Mouse (Mus musculus): ENCODE data around the gene Cryzl1.

Cryzl1 gene

GRCm38 (mm10) chr16:91688619-91689334, 40.0 kb downstream of the Cryzl1 start, which contains the start of gene Donson:
TSS of gene Donson (minus strand) at chr16:91688770.
- DNase-seq (ENCODE audit: low spot score) = peak; percentile 92

GRCm38 (mm10) chr16:91688023-91688618, 40.7 kb downstream of the Cryzl1 start:
- DNase-seq (ENCODE audit: low spot score) = no peak

DNA sequence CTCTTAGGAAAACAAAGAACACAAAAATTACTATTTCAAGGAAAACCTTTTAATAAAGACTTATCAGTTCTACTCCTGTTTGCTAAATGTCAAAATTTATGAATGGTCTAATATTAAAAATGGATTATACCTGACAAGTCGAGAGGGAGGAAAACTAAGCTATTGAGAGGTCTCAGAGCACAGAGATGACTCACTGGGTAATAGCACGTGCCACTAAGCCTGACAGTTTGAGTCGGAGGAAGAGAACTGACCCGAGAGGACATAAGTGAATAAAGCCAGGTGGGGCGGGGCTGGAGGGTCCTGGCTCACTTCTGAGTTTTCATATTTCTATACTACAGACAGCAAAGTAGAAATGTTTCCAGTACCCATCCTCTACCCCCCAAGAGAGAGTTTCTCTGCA, 42.4 kb downstream of the Cryzl1 start:
- no peak for DNase-seq (ENCODE audit: low spot score)

GRCm38 (mm10) chr16:91685526-91685925, 43.2 kb downstream of the Cryzl1 start:
- DNase-seq (ENCODE audit: low spot score) = no peak

DNA sequence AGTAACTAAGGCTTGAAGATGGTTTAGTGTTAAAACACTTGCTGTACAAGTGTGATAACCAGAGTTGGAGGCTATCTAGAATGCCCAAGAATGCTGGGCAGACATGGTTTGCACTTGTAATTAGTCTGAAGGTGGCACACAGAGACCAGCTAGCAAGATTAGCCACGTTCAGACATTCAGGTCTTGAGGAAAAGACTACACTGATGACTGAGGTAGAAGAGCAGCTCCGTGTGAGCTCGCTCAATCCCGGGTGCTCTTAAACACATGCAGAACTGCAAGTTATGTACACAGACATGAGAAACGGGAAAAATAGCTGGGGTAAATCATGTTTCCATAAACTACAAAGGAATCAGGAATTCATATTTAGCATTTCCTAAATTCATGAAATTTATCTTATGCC, 48.1 kb downstream of the Cryzl1 start:
- no peak for DNase-seq (ENCODE audit: low spot score)

DNA sequence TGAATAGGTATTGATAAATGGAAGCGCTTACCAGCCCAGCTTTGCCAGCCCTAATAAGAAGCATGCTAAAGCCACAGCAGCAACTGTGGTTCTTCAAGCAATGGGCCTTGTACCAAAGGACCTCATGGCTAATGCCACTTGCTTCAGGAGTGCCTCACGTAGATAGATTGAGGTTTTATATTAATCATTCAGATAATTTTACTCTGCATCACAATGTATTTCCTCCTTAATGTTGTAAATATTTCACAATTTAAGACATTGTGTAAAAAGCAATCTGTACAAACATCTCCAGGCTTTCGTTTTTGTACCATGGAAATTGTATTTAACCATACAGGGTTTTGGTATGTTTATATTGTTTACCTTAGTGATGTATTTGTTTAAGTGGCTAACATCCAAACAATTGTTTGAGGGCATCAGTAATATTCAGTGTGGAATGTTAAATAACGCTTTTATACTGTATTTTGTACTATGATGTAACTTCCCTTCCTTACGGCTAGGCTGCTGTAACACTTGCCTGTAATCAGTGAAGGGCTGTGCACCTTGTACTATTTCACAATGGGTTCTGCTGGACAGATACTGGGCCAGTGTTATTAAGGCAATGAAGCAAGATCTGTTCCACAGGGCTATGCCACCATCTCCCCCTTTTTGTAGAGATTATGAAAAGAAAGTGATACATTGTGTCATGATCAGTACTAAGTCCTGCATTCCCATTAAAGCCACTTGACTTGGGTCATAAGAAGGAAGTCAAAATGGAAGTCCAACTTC, 50.4 kb downstream of the Cryzl1 start:
- no peak for DNase-seq (ENCODE audit: low spot score)

DNA sequence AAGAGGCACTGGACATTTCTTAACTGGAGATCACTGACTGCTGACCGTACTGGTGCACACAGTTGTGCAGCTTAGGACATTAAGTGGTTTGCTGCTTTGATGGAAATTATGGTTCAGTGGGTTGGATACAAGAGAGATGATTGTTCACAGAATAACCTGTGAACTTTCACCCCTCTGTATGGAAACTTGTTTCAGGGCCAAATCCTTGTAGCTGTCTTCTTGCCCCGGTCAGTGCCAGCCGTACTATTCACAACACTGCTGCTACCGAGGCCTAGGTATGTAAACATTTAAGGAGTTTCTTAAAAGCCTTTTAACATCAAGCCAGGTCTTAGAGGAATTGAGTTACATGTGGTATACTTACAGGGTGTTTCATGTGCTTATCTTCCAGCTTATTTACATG, 54.3 kb downstream of the Cryzl1 start:
- DNase-seq (ENCODE audit: low spot score) = no peak

DNA sequence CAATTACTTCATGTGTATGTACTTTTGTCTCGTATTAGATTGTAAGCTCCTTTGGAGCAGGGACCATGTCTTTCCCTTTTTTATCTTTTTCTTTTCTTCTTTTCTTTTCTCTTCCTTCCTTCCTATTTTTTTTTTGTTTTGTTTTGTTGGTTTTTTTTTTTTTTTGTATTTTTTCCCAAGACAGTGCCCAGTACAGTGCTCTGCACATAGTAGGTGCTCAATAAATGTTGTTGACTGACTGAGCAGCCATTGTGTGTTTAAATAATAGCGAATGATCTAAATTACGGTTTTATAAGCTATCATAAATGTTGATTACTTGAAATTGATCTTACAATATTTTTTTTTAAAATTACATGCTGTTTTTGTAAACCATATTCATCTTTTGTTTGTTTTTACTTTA, 65.0 kb downstream of the Cryzl1 start:
- no peak for DNase-seq (ENCODE audit: low spot score)

- DNase-seq (ENCODE audit: low spot score) = no peak
These were observed 66.4 kb downstream of the Cryzl1 start for GRCm38 (mm10) chr16:91662336-91662735.

- no peak for DNase-seq (ENCODE audit: low spot score)
These were observed 67.4 kb downstream of the Cryzl1 start for GRCm38 (mm10) chr16:91661397-91661796.

DNA sequence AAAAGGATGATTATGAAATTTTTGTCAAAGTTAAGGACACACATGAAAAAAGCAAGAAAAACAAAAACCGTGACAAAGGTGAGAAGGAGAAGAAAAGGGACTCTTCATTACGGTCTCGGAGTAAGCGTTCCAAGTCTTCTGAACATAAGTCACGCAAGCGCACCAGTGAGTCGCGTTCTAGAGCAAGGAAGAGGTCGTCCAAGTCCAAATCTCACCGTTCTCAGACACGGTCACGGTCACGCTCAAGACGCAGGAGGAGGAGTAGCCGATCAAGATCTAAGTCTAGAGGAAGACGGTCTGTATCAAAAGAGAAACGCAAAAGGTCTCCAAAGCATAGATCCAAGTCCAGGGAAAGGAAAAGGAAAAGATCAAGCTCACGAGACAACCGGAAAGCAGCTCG, 69.0 kb downstream of the Cryzl1 start:
- DNase-seq (ENCODE audit: low spot score) = no peak

GRCm38 (mm10) chr16:91658471-91658870, 70.3 kb downstream of the Cryzl1 start:
- no peak for DNase-seq (ENCODE audit: low spot score)

GRCm38 (mm10) chr16:91657285-91657684, 71.5 kb downstream of the Cryzl1 start:
- DNase-seq (ENCODE audit: low spot score) = no peak

DNA sequence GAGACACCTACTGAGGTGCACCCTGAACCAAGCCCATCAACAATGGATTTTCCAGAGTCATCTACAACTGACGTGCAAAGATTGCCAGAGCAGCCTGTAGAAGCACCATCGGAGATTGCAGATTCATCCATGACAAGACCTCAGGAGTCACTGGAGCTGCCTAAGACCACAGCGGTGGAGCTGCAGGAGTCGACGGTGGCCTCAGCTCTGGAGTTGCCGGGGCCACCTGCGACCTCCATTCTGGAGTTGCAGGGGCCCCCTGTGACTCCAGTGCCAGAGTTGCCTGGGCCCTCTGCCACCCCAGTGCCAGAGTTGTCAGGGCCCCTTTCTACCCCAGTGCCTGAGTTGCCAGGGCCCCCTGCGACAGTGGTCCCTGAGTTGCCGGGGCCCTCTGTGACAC, 73.5 kb downstream of the Cryzl1 start:
- no peak for DNase-seq (ENCODE audit: low spot score)

GRCm38 (mm10) chr16:91652191-91652590, 76.6 kb downstream of the Cryzl1 start:
- DNase-seq (ENCODE audit: low spot score) = no peak

- DNase-seq (ENCODE audit: low spot score) = no peak
These were observed 79.0 kb downstream of the Cryzl1 start for GRCm38 (mm10) chr16:91649781-91650180.

GRCm38 (mm10) chr16:91649246-91649645, 79.5 kb downstream of the Cryzl1 start:
- no peak for DNase-seq (ENCODE audit: low spot score)

DNA sequence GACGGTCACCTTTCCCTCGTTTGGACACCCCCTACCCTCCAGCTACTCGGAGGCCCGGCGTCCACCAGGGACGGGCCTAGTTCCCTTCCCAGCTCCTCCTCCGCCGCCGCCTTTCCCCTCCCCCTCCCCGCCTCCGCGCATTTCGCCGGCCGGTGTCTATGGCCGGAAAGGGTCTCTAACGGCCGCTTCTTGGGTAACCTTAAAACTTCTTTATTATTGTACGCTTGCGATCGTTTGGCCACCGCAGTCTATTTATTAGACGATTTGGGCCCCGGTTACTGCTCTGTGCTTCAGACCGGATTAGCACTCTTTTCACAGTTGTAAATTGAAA, 80.6 kb downstream of the Cryzl1 start:
- DNase-seq (ENCODE audit: low spot score) = peak; percentile 87

- peak; percentile 96 for DNase-seq (ENCODE audit: low spot score)
These were observed 81.1 kb downstream of the Cryzl1 start, which contains the start of gene Son for GRCm38 (mm10) chr16:91647461-91648219. TSS of gene Son (plus strand) at chr16:91647506.

- peak; percentile 92 for DNase-seq (ENCODE audit: low spot score)
These were observed 81.9 kb downstream of the Cryzl1 start, which contains the start of gene Gart for GRCm38 (mm10) chr16:91646681-91647419. TSS of gene Gart (minus strand) at chr16:91646952.

DNA sequence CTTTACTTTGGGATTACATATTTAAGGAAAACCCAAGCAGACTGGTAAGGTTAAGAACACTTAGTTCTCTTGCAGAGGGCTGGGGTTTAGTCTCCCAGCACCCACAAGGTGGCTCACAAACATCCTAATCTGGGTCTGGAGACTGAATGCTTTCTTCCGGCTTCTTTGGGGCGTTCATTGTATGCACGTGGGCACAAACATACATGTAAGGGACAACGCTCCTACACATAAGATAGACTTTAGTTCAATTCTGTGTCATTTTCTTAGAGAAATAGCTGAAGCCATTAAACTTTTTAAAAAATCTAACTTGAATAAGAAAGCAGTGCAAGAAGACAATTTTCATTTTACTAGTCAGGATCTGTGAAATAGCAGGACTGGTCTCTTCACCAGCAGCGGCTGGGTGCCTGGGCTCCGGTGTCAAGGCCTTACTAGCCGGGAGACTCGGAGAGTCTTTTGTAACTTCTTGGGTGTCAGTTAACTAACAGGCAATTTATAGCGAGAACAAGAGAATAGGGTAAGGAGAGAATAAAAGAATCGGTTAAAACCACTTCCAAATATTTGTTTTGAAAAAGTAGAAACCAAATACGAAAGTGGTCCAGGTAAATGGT, 82.7 kb downstream of the Cryzl1 start:
- peak; percentile 7 for DNase-seq (ENCODE audit: low spot score)

Measured in yolk sac, embryonic 10.5 days (tissue).